In genomic region chr16:30187400-30187799, GRCm38 (mm10) we compare ENCODE assay signal across 8 mouse cellular contexts.
A peak's percentile ranks its signal among the peaks of the same experiment; 100 is the strongest.
DNase-seq lines count a peak whose midpoint lies in the region; ATAC-seq and TF ChIP-seq lines count a peak whose summit lies in the region.

No protein-coding gene starts in this region.

- no peak for TF ChIP-seq POLR2A in cerebellum, adult 2 months (IDR thresholded peaks at IDR 0.05; ENCODE audit: borderline replicate concordance, insufficient read depth, low read length)

- H3K36me3 ChIP-seq in forebrain, embryonic 16.5 days (ENCODE audit: control insufficient read depth, insufficient read depth) = no peaks in the 10 kb centered on the region
- no peaks in the 10 kb centered on the region for H3K36me3 ChIP-seq in liver, embryonic 15.5 days (replicated peaks)

- DNase-seq in cerebellum, adult 2 months = no peak
- no peak for DNase-seq in cerebellum, postnatal 10 days
- peak; percentile 70 for DNase-seq in 3T3-L1 (ENCODE audit: low read depth, low spot score)
- DNase-seq in B cell, adult 2 months = no peak
- DNase-seq in cerebellum, adult 18-20 months = no peak
- DNase-seq in adrenal gland, adult 8-10 months = no peak

- H3K4me2 ChIP-seq in forebrain, embryonic 16.5 days (ENCODE audit: low read length) = peak overlapping the region; percentile 65
- peak overlapping the region; percentile 69 for H3K4me2 ChIP-seq in liver, embryonic 15.5 days

- H3K9ac ChIP-seq in forebrain, embryonic 16.5 days (replicated peaks; ENCODE audit: low read depth, low read length) = peak overlapping the region; percentile 49
- H3K9ac ChIP-seq in liver, embryonic 15.5 days = no peak overlapping the region

- H3K27me3 ChIP-seq in cerebellum, adult 2 months (ENCODE audit: control insufficient read depth, insufficient read depth, low read length) = no peaks in the 10 kb centered on the region
- H3K27me3 ChIP-seq in forebrain, embryonic 16.5 days (replicated peaks; ENCODE audit: control insufficient read depth, insufficient read depth, low read length) = peaks cover 5% of the 10 kb centered on the region; the same call in 1 of the 2 replicates
- peaks cover 21% of the 10 kb centered on the region for H3K27me3 ChIP-seq in liver, embryonic 15.5 days

- TF ChIP-seq CTCF in cerebellum, adult 2 months (IDR thresholded peaks at IDR 0.05; ENCODE audit: borderline replicate concordance, insufficient read depth, low read depth, low read length) = no peak

- peak overlapping the region; percentile 32 for H3K4me3 ChIP-seq in cerebellum, adult 2 months (replicated peaks; ENCODE audit: insufficient read depth, low read depth, low read length)
- H3K4me3 ChIP-seq in forebrain, embryonic 16.5 days (replicated peaks; ENCODE audit: low read length) = peak overlapping the region; percentile 39
- peak overlapping the region; percentile 51 for H3K4me3 ChIP-seq in liver, embryonic 15.5 days (replicated peaks)

- no peak overlapping the region for H3K27ac ChIP-seq in cerebellum, adult 2 months (ENCODE audit: insufficient read depth, low read length)
- no peak overlapping the region for H3K27ac ChIP-seq in forebrain, embryonic 16.5 days (ENCODE audit: low read length)
- peak overlapping the region; percentile 42; the same call in 1 of the 2 replicates for H3K27ac ChIP-seq in liver, embryonic 15.5 days (replicated peaks)

- H3K4me1 ChIP-seq in cerebellum, adult 2 months (ENCODE audit: control insufficient read depth, insufficient read depth, low read length) = peaks cover 21% of the 10 kb centered on the region
- peaks cover 20% of the 10 kb centered on the region for H3K4me1 ChIP-seq in forebrain, embryonic 16.5 days (replicated peaks; ENCODE audit: control insufficient read depth, insufficient read depth, low read length)
- peaks cover 38% of the 10 kb centered on the region; the same call in 1 of the 2 replicates for H3K4me1 ChIP-seq in liver, embryonic 15.5 days (replicated peaks)

- no peaks in the 10 kb centered on the region for H3K9me3 ChIP-seq in forebrain, embryonic 16.5 days (ENCODE audit: control insufficient read depth, low read length)
- H3K9me3 ChIP-seq in liver, embryonic 15.5 days (replicated peaks) = no peaks in the 10 kb centered on the region

- WGBS in cerebellum, adult 2 months = 34% methylated on average over 9 of the region's 9 CpGs
- WGBS in forebrain, embryonic 16.5 days = 37% methylated on average over 9 of the region's 9 CpGs
- 19% methylated on average over 9 of the region's 9 CpGs for WGBS in liver, embryonic 15.5 days (ENCODE audit: insufficient replicate concordance)

- no peak for ATAC-seq in forebrain, embryonic 16.5 days
- no peak for ATAC-seq in liver, embryonic 15.5 days (ENCODE audit: insufficient read depth)
